Mouse (Mus musculus) intestine, embryonic 14.5 days (tissue): ENCODE results near the gene Rabepk. TPM values are rescaled to one million over a fixed set of nuclear protein-coding genes. Genes with fewer than 3 reads are reported as not detected.

Experiments
- polyA plus RNA-seq: library from polyadenylated mRNA; unstranded; fragments of >200 nt; fragmentation: Nextera tagmentation; extraction: Ambion mirVana; gene quantifications from 2 replicates; pipeline ENCODE4 v1.2.1, GENCODE M21; 2014

Gene Rabepk
- polyA plus RNA-seq, 1 experiment from 2014 or later = 48.8 TPM

Other genes with a start within 250 kb of the Rabepk start
- 80.1 and 82.7 TPM in 2 replicates for gene Gapvd1, start 44.7 kb downstream of the Rabepk start, polyA plus RNA-seq
- 780 and 861 TPM in 2 replicates for gene Hspa5, start 27.9 kb downstream of the Rabepk start, polyA plus RNA-seq
- gene Fbxw2, start 26.4 kb upstream of the Rabepk start, polyA plus RNA-seq = 61.4 and 62.2 TPM in 2 replicates
- gene Gm34653, start 33.1 kb upstream of the Rabepk start, polyA plus RNA-seq = not detected in 2 replicates
- gene Cutal, start 74.5 kb upstream of the Rabepk start, polyA plus RNA-seq = 2.2 and 2.8 TPM in 2 replicates
- 111 and 113 TPM in 2 replicates for gene Psmd5, start 75.1 kb upstream of the Rabepk start, polyA plus RNA-seq
- 7.8 and 8.3 TPM in 2 replicates for gene Phf19, start 114.1 kb upstream of the Rabepk start, polyA plus RNA-seq
- gene Traf1, start 161.9 kb upstream of the Rabepk start, polyA plus RNA-seq = 1.7 and 2.4 TPM in 2 replicates